Mouse (Mus musculus) neural tube, embryonic 11.5 days (tissue): ENCODE data around the gene Fbxl19. TPM values are rescaled to one million over a fixed set of nuclear protein-coding genes. Genes with fewer than 3 reads are reported as not detected.
A peak's percentile ranks its signal among the peaks of the same experiment; 100 is the strongest.
"Not testable (repeated sequence)": the region's sequence is repeated elsewhere in the genome, so short reads cannot be mapped to it uniquely, and the experiment has no call there.

Experiments used
- ATAC-seq: fragments of 200-750 bp; cut with Nextera tagmentation; 2 replicates; pipeline ENCODE4 v1.8.0; 2017; ENCODE audit warnings: moderate number of reproducible peaks, mild to moderate bottlenecking, moderate TSS enrichment, moderate library complexity; ENCODE audit not compliant: insufficient read depth, low FRiP score, low TSS enrichment
- DNase-seq: peaks from one replicate; pipeline ENCODE4 v3.0.0-alpha.2; 2015; ENCODE audit warnings: low spot score
- H3K27ac ChIP-seq: fragments of 300-500 bp; sonication (generic); 2 replicates; pipeline ENCODE4 v1.5.1; 2014; ENCODE audit warnings: low read depth, mild to moderate bottlenecking, low read length
- H3K27me3 ChIP-seq: fragments of 300-500 bp; sonication (generic); 2 replicates; pipeline ENCODE4 v1.6.1; 2014; ENCODE audit warnings: mild to moderate bottlenecking, low read length, mixed read lengths; ENCODE audit not compliant: control insufficient read depth, insufficient read depth
- H3K36me3 ChIP-seq: fragments of 300-500 bp; sonication (generic); 2 replicates; pipeline ENCODE4 v1.6.1; 2014; ENCODE audit warnings: mild to moderate bottlenecking, low read length, moderate library complexity, mixed read lengths; ENCODE audit not compliant: control insufficient read depth, insufficient read depth
- H3K4me1 ChIP-seq: fragments of 300-500 bp; sonication (generic); 2 replicates; pipeline ENCODE4 v1.6.1; 2014; ENCODE audit warnings: low read length, mixed read lengths; ENCODE audit not compliant: control insufficient read depth, insufficient read depth
- H3K4me2 ChIP-seq: fragments of 300-500 bp; sonication (generic); 2 replicates; pipeline ENCODE4 v1.6.1; 2014; ENCODE audit warnings: low read depth, mild to moderate bottlenecking, moderate library complexity
- H3K4me3 ChIP-seq: fragments of 300-500 bp; sonication (generic); 2 replicates; pipeline ENCODE4 v1.5.1; 2014; ENCODE audit warnings: low read depth, low read length
- H3K9ac ChIP-seq: fragments of 300-500 bp; sonication (generic); 2 replicates; pipeline ENCODE4 v1.6.1; 2014; ENCODE audit warnings: mild to moderate bottlenecking, low read length
- H3K9me3 ChIP-seq: fragments of 300-500 bp; sonication (generic); 2 replicates; pipeline ENCODE4 v1.6.1; 2016; ENCODE audit warnings: low read length; ENCODE audit not compliant: control insufficient read depth
- WGBS: fragments of 180-500 bp; shearing (Covaris S2); extraction: QIAGEN DNeasy Blood & Tissue Kit; methylation state at CpG from one replicate; pipeline ENCODE4 v1.1.7; 2014; 5-methylcytosine and 5-hydroxymethylcytosine counted together
- polyA plus RNA-seq: library from polyadenylated mRNA; unstranded; fragments of >200 nt; fragmentation: Nextera tagmentation; extraction: Ambion mirVana; gene quantifications from 2 replicates; pipeline ENCODE4 v1.2.1, GENCODE M21; 2014

Gene Fbxl19
- polyA plus RNA-seq, 1 experiment from 2014 or later = 7.7 TPM

- no peak overlapping the region for H3K27ac ChIP-seq
- H3K27me3 ChIP-seq = no peaks in the 10 kb centered on the region
- H3K9me3 ChIP-seq = no peaks in the 10 kb centered on the region
- no peak overlapping the region for H3K4me2 ChIP-seq
- DNase-seq (no peak), ATAC-seq (no peak)
- H3K36me3 ChIP-seq = no peaks in the 10 kb centered on the region
- H3K4me1 ChIP-seq = no peaks in the 10 kb centered on the region
- 96% methylated on average over 6 of the region's 6 CpGs for WGBS
- H3K4me3 ChIP-seq = no peak overlapping the region
- H3K9ac ChIP-seq = no peak overlapping the region
Measured at GRCm38 (mm10) chr7:127719258-127719657, 25.1 kb upstream of the Fbxl19 start.

GRCm38 (mm10) chr7:127725490-127725889, 18.9 kb upstream of the Fbxl19 start:
- no peaks in the 10 kb centered on the region for H3K27me3 ChIP-seq
- no peak overlapping the region for H3K9ac ChIP-seq
- H3K36me3 ChIP-seq = no peaks in the 10 kb centered on the region
- no peak overlapping the region for H3K4me3 ChIP-seq
- no peaks in the 10 kb centered on the region for H3K4me1 ChIP-seq
- no peak overlapping the region for H3K4me2 ChIP-seq
- no peaks in the 10 kb centered on the region for H3K9me3 ChIP-seq
- H3K27ac ChIP-seq = no peak overlapping the region
- ATAC-seq (no peak), DNase-seq (no peak)
- WGBS = 40% methylated on average over 2 of the region's 2 CpGs

GRCm38 (mm10) chr7:127725924-127726323, 18.4 kb upstream of the Fbxl19 start:
- Histone ChIP-seq H3K27ac (no peak overlapping the region), H3K9ac (no peak overlapping the region), H3K4me3 (no peak overlapping the region), H3K4me2 (no peak overlapping the region), H3K9me3 (no peaks in the 10 kb centered on the region), H3K27me3 (no peaks in the 10 kb centered on the region), H3K36me3 (no peaks in the 10 kb centered on the region), H3K4me1 (no peaks in the 10 kb centered on the region)
- DNase-seq (no peak), ATAC-seq (no peak)
- WGBS = 57% methylated on average over 6 of the region's 6 CpGs

- Histone ChIP-seq H3K4me3 (no peak overlapping the region), H3K9me3 (no peaks in the 10 kb centered on the region), H3K9ac (no peak overlapping the region), H3K27me3 (no peaks in the 10 kb centered on the region), H3K36me3 (no peaks in the 10 kb centered on the region), H3K4me2 (no peak overlapping the region), H3K27ac (no peak overlapping the region), H3K4me1 (no peaks in the 10 kb centered on the region)
- ATAC-seq = no peak
- WGBS = 86% methylated on average over 7 of the region's 7 CpGs
- no peak for DNase-seq
Measured at GRCm38 (mm10) chr7:127727898-127728297, 16.4 kb upstream of the Fbxl19 start.

GRCm38 (mm10) chr7:127730170-127730569, 14.2 kb upstream of the Fbxl19 start:
- 75% methylated on average over 4 of the region's 4 CpGs for WGBS
- no peaks in the 10 kb centered on the region for H3K36me3 ChIP-seq
- no peak for ATAC-seq
- no peak overlapping the region for H3K27ac ChIP-seq
- no peak overlapping the region for H3K4me3 ChIP-seq
- no peaks in the 10 kb centered on the region for H3K9me3 ChIP-seq
- no peaks in the 10 kb centered on the region for H3K4me1 ChIP-seq
- H3K4me2 ChIP-seq = no peak overlapping the region
- no peak overlapping the region for H3K9ac ChIP-seq
- H3K27me3 ChIP-seq = no peaks in the 10 kb centered on the region
- DNase-seq = no peak

- H3K4me3 ChIP-seq, H3K27ac ChIP-seq, H3K4me2 ChIP-seq, ATAC-seq, H3K9ac ChIP-seq, H3K27me3 ChIP-seq, H3K36me3 ChIP-seq, DNase-seq, H3K4me1 ChIP-seq, H3K9me3 ChIP-seq: not testable (repeated sequence)
- WGBS = no CpG with 5 or more reads among the region's 5 CpGs
Measured at GRCm38 (mm10) chr7:127732066-127732465, 12.3 kb upstream of the Fbxl19 start, which contains the start of gene Ctf2. Gene Ctf2 (minus strand): TSS chr7:127732166.

- H3K4me3 ChIP-seq = peak overlapping the region; percentile 91
- DNase-seq = peak; percentile 94
Measured at GRCm38 (mm10) chr7:127745251-127745651, 908 bp downstream of the Fbxl19 start.

GRCm38 (mm10) chr7:127745652-127746493, 1.5 kb downstream of the Fbxl19 start:
- Histone ChIP-seq H3K9me3 (no peaks in the 10 kb centered on the region), H3K36me3 (peaks cover 16% of the 10 kb centered on the region), H3K27ac (peak overlapping the region; percentile 89), H3K4me2 (peak overlapping the region; percentile 87), H3K9ac (peak overlapping the region; percentile 92), H3K27me3 (no peaks in the 10 kb centered on the region), H3K4me3 (peak overlapping the region; percentile 91), H3K4me1 (peaks cover 3% of the 10 kb centered on the region; the same call in 1 of the 2 replicates)
- DNase-seq (peak; percentile 95), ATAC-seq (peak; percentile 82)
- WGBS = under 1% methylated on average over 36 of the region's 39 CpGs

More at GRCm38 (mm10) chr7:127745251-127745651, 908 bp downstream of the Fbxl19 start:
- Histone ChIP-seq H3K27ac (peak overlapping the region; percentile 89), H3K36me3 (peaks cover 12% of the 10 kb centered on the region), H3K9ac (peak overlapping the region; percentile 92), H3K27me3 (no peaks in the 10 kb centered on the region), H3K9me3 (no peaks in the 10 kb centered on the region), H3K4me2 (peak overlapping the region; percentile 87), H3K4me1 (peaks cover 3% of the 10 kb centered on the region; the same call in 1 of the 2 replicates)
- WGBS = under 1% methylated on average over 19 of the region's 19 CpGs
- ATAC-seq = peak; percentile 87
